Mouse (Mus musculus) forebrain, embryonic 13.5 days (tissue): ENCODE measurements around the gene Unc5c. TPM values are rescaled to one million over a fixed set of nuclear protein-coding genes. Genes with fewer than 3 reads are reported as not detected.

Source experiments
- ATAC-seq: fragments of 200-750 bp; cut with Nextera tagmentation; 2 replicates; pipeline ENCODE4 v1.8.0; 2017
- H3K27ac ChIP-seq: fragments of 300-500 bp; sonication (generic); 2 replicates; pipeline ENCODE4 v1.5.1; 2015; ENCODE audit warnings: inconsistent platforms, mild to moderate bottlenecking, moderate library complexity
- H3K27me3 ChIP-seq: fragments of 300-500 bp; sonication (generic); 2 replicates; pipeline ENCODE4 v1.6.1; 2015; ENCODE audit warnings: mild to moderate bottlenecking, inconsistent platforms
- H3K36me3 ChIP-seq: fragments of 300-500 bp; sonication (generic); 2 replicates; pipeline ENCODE4 v1.6.1; 2015; ENCODE audit warnings: mild to moderate bottlenecking, inconsistent platforms; ENCODE audit not compliant: poor library complexity, severe bottlenecking
- H3K4me1 ChIP-seq: fragments of 300-500 bp; sonication (generic); 2 replicates; pipeline ENCODE4 v1.6.1; 2015; ENCODE audit warnings: inconsistent platforms
- H3K4me2 ChIP-seq: fragments of 300-500 bp; sonication (generic); 2 replicates; pipeline ENCODE4 v1.6.1; 2015; ENCODE audit warnings: inconsistent platforms, mild to moderate bottlenecking, moderate library complexity
- H3K4me3 ChIP-seq: fragments of 300-500 bp; sonication (generic); 2 replicates; pipeline ENCODE4 v1.5.1; 2015; ENCODE audit warnings: mild to moderate bottlenecking, inconsistent platforms
- H3K9ac ChIP-seq: fragments of 300-500 bp; sonication (generic); 2 replicates; pipeline ENCODE4 v1.6.1; 2015; ENCODE audit warnings: mild to moderate bottlenecking, inconsistent platforms
- H3K9me3 ChIP-seq: fragments of 300-500 bp; sonication (generic); replicated peaks from 2 replicates; pipeline ENCODE4 v1.6.1; 2016; ENCODE audit warnings: inconsistent platforms
- WGBS: fragments of 180-500 bp; shearing (Covaris S2); methylation state at CpG from one replicate; pipeline ENCODE4 v1.1.7; 2015; 5-methylcytosine and 5-hydroxymethylcytosine counted together
- polyA plus RNA-seq: library from polyadenylated mRNA; unstranded; fragments of >200 nt; fragmentation: Nextera tagmentation; extraction: Ambion mirVana; gene quantifications from 2 replicates; pipeline ENCODE4 v1.2.1, GENCODE M21; 2015

Gene Unc5c
- polyA plus RNA-seq, 1 experiment from 2014 or later = 7.6 TPM

DNA sequence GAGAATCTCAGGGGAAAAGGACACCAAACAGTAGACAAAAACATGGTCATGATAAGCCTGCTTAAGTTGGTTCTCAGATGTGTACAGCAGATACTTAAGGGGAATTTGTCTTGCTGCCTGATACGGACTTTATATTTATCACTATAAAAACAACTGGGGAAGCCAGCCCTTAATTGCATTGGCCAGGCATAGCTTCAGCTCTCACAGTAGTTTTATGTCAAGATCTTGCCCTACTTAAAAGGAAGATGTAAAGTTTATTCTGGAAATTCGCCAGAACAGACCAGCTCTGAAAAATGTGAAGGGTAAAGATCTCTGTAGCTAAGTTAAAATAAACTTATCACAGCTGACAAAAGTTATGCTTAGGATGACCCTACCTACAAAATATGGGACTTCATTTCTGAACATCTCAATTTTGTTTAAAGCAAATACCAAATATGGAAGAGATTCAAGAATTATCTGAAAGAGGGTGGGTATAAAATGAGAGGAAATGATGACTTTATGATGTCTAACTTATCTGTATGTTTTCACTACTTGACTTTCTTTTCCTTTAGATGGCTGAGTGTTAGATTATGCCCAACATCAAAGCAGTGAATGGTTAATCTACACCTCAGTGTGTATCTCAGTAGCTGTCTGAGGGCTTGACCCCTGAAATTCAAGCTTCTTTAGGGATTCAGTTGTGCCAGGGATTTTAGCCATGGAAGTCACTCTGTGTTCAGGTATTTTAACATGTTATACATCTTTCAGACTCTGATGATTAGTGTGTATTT is 18.8 kb downstream of the Unc5c start:
- Histone ChIP-seq H3K36me3 (no peaks in the 10 kb centered on the region), H3K9me3 (no peaks in the 10 kb centered on the region), H3K4me3 (no peak overlapping the region), H3K4me2 (no peak overlapping the region), H3K27ac (no peak overlapping the region), H3K9ac (no peak overlapping the region), H3K27me3 (no peaks in the 10 kb centered on the region), H3K4me1 (no peaks in the 10 kb centered on the region)
- 85% methylated on average over 2 of the region's 2 CpGs for WGBS
- no peak for ATAC-seq

DNA sequence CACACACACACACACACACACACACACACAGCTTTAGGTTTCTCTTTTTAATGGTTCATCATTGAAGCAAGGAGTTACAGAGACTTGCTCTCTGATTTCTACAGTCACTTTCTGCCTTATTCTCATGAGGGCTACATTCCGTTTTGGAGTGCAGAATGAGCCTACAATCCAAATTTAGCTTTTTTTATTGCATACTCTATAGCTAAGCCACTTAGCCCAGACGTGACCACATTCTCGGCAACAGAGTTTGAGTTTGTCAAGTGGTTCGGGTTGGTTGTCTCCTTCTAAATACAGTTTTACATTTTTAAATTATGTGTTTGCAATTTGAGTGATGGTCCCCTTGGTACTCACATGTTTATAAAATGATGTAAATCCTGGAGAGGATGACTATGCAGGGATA is 20.2 kb downstream of the Unc5c start:
- Histone ChIP-seq H3K4me2 (no peak overlapping the region), H3K9me3 (no peaks in the 10 kb centered on the region), H3K9ac (no peak overlapping the region), H3K4me1 (no peaks in the 10 kb centered on the region), H3K36me3 (no peaks in the 10 kb centered on the region), H3K27me3 (no peaks in the 10 kb centered on the region), H3K27ac (no peak overlapping the region), H3K4me3 (no peak overlapping the region)
- ATAC-seq = no peak
- 92% methylated on average over 4 of the region's 4 CpGs for WGBS

DNA sequence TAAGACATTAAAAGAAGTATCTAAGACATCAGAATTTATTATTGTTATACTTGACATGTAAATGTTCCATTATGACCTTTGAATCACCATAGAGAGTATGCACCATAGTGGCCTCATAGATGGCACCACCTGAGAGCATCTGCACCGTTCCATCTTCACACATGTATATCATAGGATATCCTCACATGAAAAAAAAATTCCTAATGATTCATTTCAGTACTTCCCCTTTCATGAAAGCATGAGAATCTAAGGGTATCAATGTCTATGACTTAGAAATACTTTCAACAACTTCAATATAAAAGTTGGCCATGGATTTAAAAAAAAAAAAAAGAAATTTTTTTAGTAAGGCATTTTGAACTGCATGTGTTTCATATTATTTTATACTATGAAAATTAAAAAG is 25.6 kb downstream of the Unc5c start:
- no peak overlapping the region for H3K4me2 ChIP-seq
- 85% methylated on average over 1 of the region's 1 CpGs for WGBS
- no peaks in the 10 kb centered on the region for H3K9me3 ChIP-seq
- no peaks in the 10 kb centered on the region for H3K27me3 ChIP-seq
- H3K4me1 ChIP-seq = peaks cover 8% of the 10 kb centered on the region; the same call in 1 of the 2 replicates
- H3K36me3 ChIP-seq = no peaks in the 10 kb centered on the region
- no peak for ATAC-seq
- no peak overlapping the region for H3K27ac ChIP-seq
- H3K4me3 ChIP-seq = no peak overlapping the region
- no peak overlapping the region for H3K9ac ChIP-seq

- no peak for ATAC-seq
- H3K4me3 ChIP-seq = no peak overlapping the region
- H3K27me3 ChIP-seq = no peaks in the 10 kb centered on the region
- H3K27ac ChIP-seq = no peak overlapping the region
- H3K4me2 ChIP-seq = no peak overlapping the region
- no peaks in the 10 kb centered on the region for H3K9me3 ChIP-seq
- no peaks in the 10 kb centered on the region for H3K36me3 ChIP-seq
- no peak overlapping the region for H3K9ac ChIP-seq
- WGBS = 42% methylated on average over 5 of the region's 5 CpGs
- H3K4me1 ChIP-seq = peaks cover 8% of the 10 kb centered on the region; the same call in 1 of the 2 replicates
Observed at GRCm38 (mm10) chr3:141491272-141491950, 26.4 kb downstream of the Unc5c start.

GRCm38 (mm10) chr3:141491951-141492310 is 26.9 kb downstream of the Unc5c start:
- Histone ChIP-seq H3K9ac (no peak overlapping the region), H3K9me3 (no peaks in the 10 kb centered on the region), H3K36me3 (no peaks in the 10 kb centered on the region), H3K27me3 (no peaks in the 10 kb centered on the region), H3K4me1 (peaks cover 8% of the 10 kb centered on the region; the same call in 1 of the 2 replicates), H3K27ac (no peak overlapping the region), H3K4me2 (no peak overlapping the region), H3K4me3 (no peak overlapping the region)
- no peak for ATAC-seq
- 35% methylated on average over 2 of the region's 2 CpGs for WGBS

DNA sequence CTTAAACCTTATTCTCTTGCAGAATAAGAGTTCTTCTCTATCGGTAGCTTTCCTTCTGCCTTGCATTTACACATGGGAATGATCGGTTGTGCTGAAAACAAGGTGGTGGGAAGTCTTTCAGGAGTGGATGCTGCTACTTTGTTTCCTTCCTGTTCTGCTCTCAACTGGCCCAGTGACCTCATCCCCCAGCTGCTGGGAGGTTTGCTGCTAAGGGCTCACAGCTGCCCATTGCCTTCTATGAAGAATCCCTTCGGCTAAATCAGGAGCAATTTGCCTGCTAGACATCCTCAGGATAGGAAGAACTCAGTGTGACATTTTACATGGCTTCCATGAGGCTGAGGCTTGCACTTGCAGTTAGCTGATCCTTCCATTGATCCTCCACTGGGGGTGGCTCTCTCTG is 28.0 kb downstream of the Unc5c start:
- H3K36me3 ChIP-seq = no peaks in the 10 kb centered on the region
- H3K27me3 ChIP-seq = no peaks in the 10 kb centered on the region
- H3K9me3 ChIP-seq = no peaks in the 10 kb centered on the region
- 71% methylated on average over 3 of the region's 3 CpGs for WGBS
- no peak overlapping the region for H3K4me2 ChIP-seq
- no peak overlapping the region for H3K27ac ChIP-seq
- peaks cover 8% of the 10 kb centered on the region; the same call in 1 of the 2 replicates for H3K4me1 ChIP-seq
- no peak for ATAC-seq
- no peak overlapping the region for H3K4me3 ChIP-seq
- no peak overlapping the region for H3K9ac ChIP-seq

DNA sequence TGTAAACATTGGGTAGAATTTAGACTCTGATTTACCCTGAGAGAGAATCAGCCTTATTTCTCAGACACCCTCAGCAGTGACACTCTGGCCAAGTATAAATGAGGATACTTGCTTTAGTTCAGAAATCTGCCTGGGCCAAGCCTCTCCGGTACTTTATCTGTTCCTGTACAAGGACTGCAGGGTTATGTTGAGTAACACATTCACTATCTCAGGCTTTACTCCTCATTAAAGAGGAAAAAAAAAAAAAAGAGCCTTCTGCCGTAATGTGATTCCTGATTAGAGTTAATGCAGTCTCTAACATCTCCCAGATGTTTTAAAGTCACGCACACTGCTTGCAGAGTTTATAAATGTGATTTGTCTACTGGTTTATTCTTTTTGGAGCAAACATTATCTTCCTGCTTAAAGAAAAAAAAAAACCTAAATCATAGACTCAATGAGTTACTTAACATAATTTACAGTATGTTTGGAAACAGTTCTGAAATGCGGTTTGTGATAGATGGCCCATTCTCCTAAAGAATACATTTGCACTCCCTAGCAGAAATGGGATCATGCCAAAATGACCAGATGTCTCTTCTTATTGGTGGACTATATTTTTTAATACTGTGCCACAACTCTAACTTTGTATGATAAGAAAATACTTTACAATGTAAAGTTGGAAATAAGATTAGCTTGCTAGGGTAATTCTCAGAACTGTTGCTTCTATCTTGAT is 33.5 kb downstream of the Unc5c start:
- Histone ChIP-seq H3K9me3 (no peaks in the 10 kb centered on the region), H3K9ac (no peak overlapping the region), H3K36me3 (no peaks in the 10 kb centered on the region), H3K4me1 (no peaks in the 10 kb centered on the region), H3K27ac (no peak overlapping the region), H3K27me3 (no peaks in the 10 kb centered on the region), H3K4me2 (no peak overlapping the region), H3K4me3 (no peak overlapping the region)
- no peak for ATAC-seq
- WGBS = 83% methylated on average over 4 of the region's 4 CpGs

GRCm38 (mm10) chr3:141501845-141502505 is 37.0 kb downstream of the Unc5c start:
- Histone ChIP-seq H3K4me3 (no peak overlapping the region), H3K4me2 (no peak overlapping the region), H3K27me3 (no peaks in the 10 kb centered on the region), H3K4me1 (no peaks in the 10 kb centered on the region), H3K27ac (no peak overlapping the region), H3K9me3 (no peaks in the 10 kb centered on the region), H3K9ac (no peak overlapping the region), H3K36me3 (no peaks in the 10 kb centered on the region)
- WGBS = 62% methylated on average over 4 of the region's 4 CpGs
- ATAC-seq = no peak

- Histone ChIP-seq H3K36me3 (no peaks in the 10 kb centered on the region), H3K27me3 (no peaks in the 10 kb centered on the region), H3K9me3 (no peaks in the 10 kb centered on the region), H3K4me3 (no peak overlapping the region), H3K4me2 (no peak overlapping the region), H3K9ac (no peak overlapping the region), H3K4me1 (no peaks in the 10 kb centered on the region), H3K27ac (no peak overlapping the region)
- no peak for ATAC-seq
- WGBS = 85% methylated on average over 3 of the region's 3 CpGs
Observed at GRCm38 (mm10) chr3:141503331-141503730, 38.3 kb downstream of the Unc5c start.

- Histone ChIP-seq H3K36me3 (no peaks in the 10 kb centered on the region), H3K4me2 (no peak overlapping the region), H3K4me3 (no peak overlapping the region), H3K27ac (no peak overlapping the region), H3K9me3 (no peaks in the 10 kb centered on the region), H3K9ac (no peak overlapping the region), H3K27me3 (no peaks in the 10 kb centered on the region), H3K4me1 (0 out of 2 replicates have a peak, but pooled peaks cover 3% of the 10 kb centered on the region)
- WGBS = 8% methylated on average over 1 of the region's 1 CpGs
- no peak for ATAC-seq
Observed at GRCm38 (mm10) chr3:141509772-141510171, 44.8 kb downstream of the Unc5c start.

- Histone ChIP-seq H3K27me3 (no peaks in the 10 kb centered on the region), H3K4me3 (no peak overlapping the region), H3K4me2 (no peak overlapping the region), H3K9ac (no peak overlapping the region), H3K36me3 (no peaks in the 10 kb centered on the region), H3K9me3 (no peaks in the 10 kb centered on the region), H3K27ac (no peak overlapping the region), H3K4me1 (0 out of 2 replicates have a peak, but pooled peaks cover 3% of the 10 kb centered on the region)
- ATAC-seq = no peak
- 78% methylated on average over 5 of the region's 5 CpGs for WGBS
Observed at GRCm38 (mm10) chr3:141511253-141512038, 46.4 kb downstream of the Unc5c start.
